20 mouse cellular contexts compared by ENCODE assay signal in genomic region chr13:64286791-64287190, GRCm38 (mm10). TPM values are rescaled to one million over a fixed set of nuclear protein-coding genes. Genes with fewer than 3 reads are reported as not detected.
DNase-seq lines count a peak whose midpoint lies in the region; ATAC-seq lines count a peak whose summit lies in the region.
"Had no signal": no experiment of that assay in that cellular context is flagged by ENCODE, and none has a peak within 500 bp of the region (broad histone marks: within the 10 kb centered on the region; RNA-seq: fewer than 3 reads in every experiment).

No protein-coding gene starts in this region.

- peak; percentile 22 for DNase-seq in heart, adult 11 months
- DNase-seq in kidney, postnatal 14 days = peak; percentile 27
- DNase-seq in liver = no peak
- DNase-seq in lung, adult 18-20 months = no peak
- DNase-seq: adrenal gland, postnatal 10 days; cerebellum, adult 11 months; cerebellum, adult 8-10 months; cerebellum, postnatal 14 days; gastrocnemius, postnatal 36 days; heart, adult 2 months had no signal

- H3K4me1 ChIP-seq in heart, embryonic 12.5 days (replicated peaks) = peaks cover 4% of the 10 kb centered on the region; the same call in 1 of the 2 replicates
- peaks cover 4% of the 10 kb centered on the region; the same call in 1 of the 2 replicates for H3K4me1 ChIP-seq in kidney, embryonic 16.5 days (ENCODE audit: insufficient read depth, low read length)
- peaks cover 2% of the 10 kb centered on the region; the same call in 1 of the 2 replicates for H3K4me1 ChIP-seq in liver, embryonic 16.5 days (ENCODE audit: control insufficient read depth, low read depth, low read length)

- peaks cover 27% of the 10 kb centered on the region for H3K36me3 ChIP-seq in heart, embryonic 12.5 days
- no peaks in the 10 kb centered on the region for H3K36me3 ChIP-seq in kidney, embryonic 16.5 days (ENCODE audit: insufficient read depth, low read length)
- no peaks in the 10 kb centered on the region; the same call in 1 of the 2 replicates for H3K36me3 ChIP-seq in liver, embryonic 16.5 days (ENCODE audit: control insufficient read depth, insufficient read depth)
- H3K36me3 ChIP-seq: embryonic facial prominence, embryonic 15.5 days; hindbrain, embryonic 10.5 days had no signal

- 58% methylated on average over 4 of the region's 4 CpGs for WGBS in heart, embryonic 12.5 days
- 53% methylated on average over 4 of the region's 4 CpGs for WGBS in kidney, embryonic 16.5 days
- WGBS in liver, embryonic 16.5 days (ENCODE audit: insufficient replicate concordance) = 50% methylated on average over 4 of the region's 4 CpGs

- H3K9me3 ChIP-seq in heart, embryonic 12.5 days (replicated peaks) = peaks cover 4% of the 10 kb centered on the region; the same call in 1 of the 2 replicates
- H3K9me3 ChIP-seq in kidney, embryonic 16.5 days (ENCODE audit: low read length) = no peaks in the 10 kb centered on the region
- peaks cover 3% of the 10 kb centered on the region for H3K9me3 ChIP-seq in liver, embryonic 16.5 days (replicated peaks; ENCODE audit: control insufficient read depth, low read length)
- H3K9me3 ChIP-seq: embryonic facial prominence, embryonic 15.5 days; hindbrain, embryonic 10.5 days had no signal

- H3K4me2 ChIP-seq in heart, embryonic 12.5 days = no peak overlapping the region
- no peak overlapping the region for H3K4me2 ChIP-seq in kidney, embryonic 16.5 days (replicated peaks; ENCODE audit: low read depth, low read length)
- H3K4me2 ChIP-seq in liver, embryonic 16.5 days (ENCODE audit: low read depth, low read length) = no peak overlapping the region
- H3K4me2 ChIP-seq: embryonic facial prominence, embryonic 15.5 days; heart, embryonic 11.5 days; hindbrain, embryonic 14.5 days had no signal

- no peak overlapping the region for H3K27ac ChIP-seq in heart, embryonic 12.5 days (ENCODE audit: poor library complexity, severe bottlenecking)
- no peak overlapping the region for H3K27ac ChIP-seq in kidney, embryonic 16.5 days (ENCODE audit: low read length)
- no peak overlapping the region for H3K27ac ChIP-seq in liver, embryonic 16.5 days (ENCODE audit: low read length)
- H3K27ac ChIP-seq: embryonic facial prominence, embryonic 15.5 days; forebrain, embryonic 10.5 days; heart, adult 2 months; hindbrain, embryonic 10.5 days; hindbrain, embryonic 14.5 days had no signal

- ATAC-seq in heart, embryonic 12.5 days (ENCODE audit: insufficient number of reproducible peaks, low FRiP score) = no peak
- ATAC-seq in kidney, embryonic 16.5 days (ENCODE audit: low FRiP score, low TSS enrichment) = no peak
- ATAC-seq in liver, embryonic 16.5 days (ENCODE audit: low read depth) = 0 out of 2 replicates have a peak, but pooled peaks have one; percentile 43
- ATAC-seq: forebrain, embryonic 14.5 days had no signal

- no peak overlapping the region for H3K4me3 ChIP-seq in heart, embryonic 12.5 days
- no peak overlapping the region for H3K4me3 ChIP-seq in kidney, embryonic 16.5 days (ENCODE audit: low read length)
- no peak overlapping the region for H3K4me3 ChIP-seq in liver, embryonic 16.5 days (ENCODE audit: low read depth, low read length)
- H3K4me3 ChIP-seq: embryonic facial prominence, embryonic 15.5 days; erythroblast, embryonic 14.5 days; forebrain, embryonic 10.5 days; heart, adult 2 months; hindbrain, embryonic 10.5 days had no signal

- H3K9ac ChIP-seq in heart, embryonic 12.5 days = no peak overlapping the region
- H3K9ac ChIP-seq in kidney, embryonic 16.5 days (replicated peaks; ENCODE audit: low read length) = no peak overlapping the region
- H3K9ac ChIP-seq in liver, embryonic 16.5 days (ENCODE audit: low read depth, low read length) = no peak overlapping the region
- H3K9ac ChIP-seq: embryonic facial prominence, embryonic 15.5 days; hindbrain, embryonic 14.5 days had no signal

- no peaks in the 10 kb centered on the region for H3K27me3 ChIP-seq in heart, embryonic 12.5 days (replicated peaks)
- H3K27me3 ChIP-seq in kidney, embryonic 16.5 days (ENCODE audit: insufficient read depth, low read length) = no peaks in the 10 kb centered on the region
- no peaks in the 10 kb centered on the region for H3K27me3 ChIP-seq in liver, embryonic 16.5 days (ENCODE audit: control insufficient read depth, insufficient read depth, low read depth, low read length)
- H3K27me3 ChIP-seq: embryonic facial prominence, embryonic 15.5 days had no signal

RNA-seq across cellular contexts. Expression of gene Cdc14b, which starts 11.7 kb away (rescaled TPM):
- polyA plus RNA-seq in heart, embryonic 12.5 days (2016; fragmentation: Nextera tagmentation; extraction: Ambion mirVana) = 21.7 and 22.1 TPM in 2 replicates
- 16.1 and 16.9 TPM in 2 replicates for polyA plus RNA-seq in kidney, embryonic 16.5 days (2015; fragmentation: Nextera tagmentation; extraction: Ambion mirVana)
- polyA plus RNA-seq in liver, embryonic 16.5 days (2015; fragmentation: Nextera tagmentation; extraction: Ambion mirVana) = 8.2 and 9.4 TPM in 2 replicates
- polyA plus RNA-seq: erythroblast, embryonic 14.5 days had no signal

RNA-seq across cellular contexts. Expression of gene Aaed1, which starts 25.7 kb away (rescaled TPM):
- 89.0 and 93.6 TPM in 2 replicates for polyA plus RNA-seq in heart, embryonic 12.5 days (2016; fragmentation: Nextera tagmentation; extraction: Ambion mirVana)
- polyA plus RNA-seq in kidney, embryonic 16.5 days (2015; fragmentation: Nextera tagmentation; extraction: Ambion mirVana) = 43.3 and 55.4 TPM in 2 replicates
- 21.8 and 22.8 TPM in 2 replicates for polyA plus RNA-seq in liver, embryonic 16.5 days (2015; fragmentation: Nextera tagmentation; extraction: Ambion mirVana)

Comparison
In these comparisons a context has a peak if more than half of its experiments do, and no peak if none do; other contexts are left out.
1. DNase-seq: peak in heart, adult 11 months (single experiment) and kidney, postnatal 14 days (single experiment); none in liver (single experiment) and lung, adult 18-20 months (0 of 2).